Mouse (Mus musculus) megakaryocyte-erythroid progenitor cell, adult 5-6 weeks (primary cell): Measurements from ENCODE around the gene Tox2. TPM values are rescaled to one million over a fixed set of nuclear protein-coding genes. Genes with fewer than 3 reads are reported as not detected.

Source experiments
- ATAC-seq: replicated peaks from 2 replicates; pipeline ENCODE4 v1.8.0; 2016; ENCODE audit warnings: mild to moderate bottlenecking, inconsistent platforms; ENCODE audit not compliant: severe bottlenecking, poor library complexity, low FRiP score, low TSS enrichment
- total RNA-seq, 2 experiments: library from RNA; stranded (forward) in 1 of 2; stranded (reverse) in 1 of 2; fragments of 200-1000, 215-1000 nt in 1 of 2; fragments of >200 nt in 1 of 2; fragmentation: Nextera tagmentation in 1 of 2; gene quantifications; 2 replicates each; pipeline ENCODE4 v1.2.3; 2014 to 2017

Gene Tox2
- total RNA-seq, 2 experiments from 2014 or later, result 4.1 TPM; not detected in 1

GRCm38 (mm10) chr2:163350443-163350842 lies 147.5 kb downstream of the Tox2 start:
- ATAC-seq, result 0 out of 2 replicates have a peak, but pooled peaks have one; percentile 55

DNA sequence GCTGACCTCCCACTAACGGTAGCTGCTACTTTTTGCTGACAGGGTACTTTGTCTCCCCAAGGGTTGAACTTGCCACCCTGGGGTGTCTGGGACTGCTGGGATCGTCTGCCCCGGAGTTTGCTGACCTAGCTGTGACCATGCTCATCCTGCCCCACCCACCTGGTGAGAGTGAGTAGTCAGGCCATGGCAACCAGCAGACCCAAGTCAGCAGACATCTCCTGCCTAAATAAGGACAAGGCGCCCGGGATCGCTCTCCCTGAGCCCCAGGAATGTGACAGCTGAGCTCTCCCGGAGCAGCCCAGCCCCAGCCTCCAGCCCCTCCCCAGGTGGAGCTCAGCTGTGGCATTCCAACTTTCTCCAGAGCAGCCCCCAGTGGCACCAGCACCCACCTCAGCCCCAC lies 150.8 kb downstream of the Tox2 start:
- no peak for ATAC-seq

DNA sequence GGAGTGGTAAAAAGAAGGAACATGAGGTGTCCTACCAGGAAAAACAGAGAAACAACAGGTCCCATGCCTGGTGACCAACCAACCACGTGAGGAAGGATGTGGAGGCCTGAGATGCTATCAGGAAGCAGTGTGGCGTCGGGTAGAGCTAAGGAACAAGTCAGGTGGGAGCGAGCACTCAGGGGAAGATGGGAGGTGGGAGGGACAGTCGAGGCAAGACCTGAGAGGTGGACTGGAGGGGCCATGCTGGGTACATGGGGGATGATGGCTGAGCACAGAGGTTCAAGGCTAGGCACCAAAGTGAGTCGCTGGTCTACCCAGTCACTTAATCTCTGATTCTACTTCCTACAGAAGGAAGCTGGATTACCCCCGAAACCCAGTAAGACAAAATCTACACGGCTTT lies 152.7 kb downstream of the Tox2 start:
- no peak for ATAC-seq

DNA sequence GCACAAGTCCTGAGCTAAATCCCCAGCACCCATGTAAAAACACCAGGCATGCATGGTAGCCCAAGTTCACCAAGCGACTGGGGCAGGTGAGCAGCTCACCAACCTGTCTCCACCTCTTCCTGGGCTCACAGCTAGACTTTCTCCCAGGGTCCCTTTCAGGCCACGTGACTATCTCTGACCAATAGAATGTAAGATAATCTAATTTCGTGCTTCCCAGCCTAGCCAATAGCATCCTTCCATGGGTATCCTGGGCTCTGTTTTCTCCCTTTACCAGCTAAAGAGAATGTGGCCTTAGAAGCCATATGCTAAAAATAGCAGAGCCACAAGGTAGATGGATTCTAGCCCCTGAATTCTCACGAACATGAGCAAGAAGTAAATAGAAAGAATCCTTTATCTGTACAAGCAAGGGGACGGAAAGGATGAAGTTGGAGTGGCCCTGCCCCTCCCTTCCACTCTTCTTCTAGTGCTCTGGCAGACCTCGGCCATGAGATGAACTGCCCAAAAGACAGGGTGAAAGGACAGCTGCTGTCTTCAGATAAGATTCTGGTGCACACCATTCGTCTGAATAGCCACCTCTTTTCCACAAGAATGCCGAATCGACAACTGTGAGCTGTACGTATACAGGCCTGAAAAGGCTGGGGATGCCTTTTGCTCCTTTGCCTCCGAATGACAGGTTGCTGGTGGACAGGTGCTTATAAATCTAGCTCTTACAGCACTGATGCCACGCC lies 153.4 kb downstream of the Tox2 start:
- ATAC-seq, result peak; percentile 78

GRCm38 (mm10) chr2:163358662-163359061 lies 155.7 kb downstream of the Tox2 start:
- ATAC-seq, result no peak

- ATAC-seq, result no peak
Observed at GRCm38 (mm10) chr2:163359253-163359652, 156.3 kb downstream of the Tox2 start.

DNA sequence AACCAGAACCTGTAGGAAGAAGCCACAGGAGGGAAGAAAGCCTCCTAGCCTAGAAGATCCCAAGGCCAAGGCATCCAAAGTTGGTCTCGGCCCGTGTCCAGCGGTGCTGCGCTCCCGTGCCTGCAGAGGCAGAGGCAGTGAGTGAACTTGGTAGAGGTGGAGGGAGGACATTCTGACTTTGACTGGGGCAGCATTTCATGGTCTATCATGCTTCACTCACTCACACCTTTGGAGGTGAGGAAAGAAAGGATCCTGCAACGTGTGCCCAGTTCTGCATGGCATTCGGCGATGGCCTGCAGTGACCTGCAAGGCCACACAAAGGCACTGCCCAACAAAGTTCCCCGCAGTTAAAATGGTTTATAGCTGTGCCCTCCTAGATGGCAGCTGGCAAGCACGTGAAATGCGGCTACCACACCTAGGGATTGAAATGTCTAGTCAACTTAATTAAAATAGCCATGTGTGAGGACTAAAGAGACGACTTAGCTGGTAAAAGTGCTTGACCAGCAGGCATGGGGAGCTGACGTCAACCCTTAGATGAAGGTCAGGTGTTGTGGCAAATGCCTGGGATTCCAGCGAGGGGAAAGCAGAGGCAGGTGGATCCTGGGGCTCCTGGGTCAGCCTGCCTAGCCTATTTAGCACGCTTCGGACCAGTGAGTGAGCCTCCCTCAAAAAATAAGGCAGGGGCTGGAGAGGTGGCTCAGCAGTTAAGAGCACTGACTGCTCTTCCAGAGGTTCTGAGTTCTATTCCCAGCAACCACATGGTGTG lies 158.1 kb downstream of the Tox2 start:
- no peak for ATAC-seq

GRCm38 (mm10) chr2:163362940-163363921 lies 160.3 kb downstream of the Tox2 start:
- no peak for ATAC-seq

DNA sequence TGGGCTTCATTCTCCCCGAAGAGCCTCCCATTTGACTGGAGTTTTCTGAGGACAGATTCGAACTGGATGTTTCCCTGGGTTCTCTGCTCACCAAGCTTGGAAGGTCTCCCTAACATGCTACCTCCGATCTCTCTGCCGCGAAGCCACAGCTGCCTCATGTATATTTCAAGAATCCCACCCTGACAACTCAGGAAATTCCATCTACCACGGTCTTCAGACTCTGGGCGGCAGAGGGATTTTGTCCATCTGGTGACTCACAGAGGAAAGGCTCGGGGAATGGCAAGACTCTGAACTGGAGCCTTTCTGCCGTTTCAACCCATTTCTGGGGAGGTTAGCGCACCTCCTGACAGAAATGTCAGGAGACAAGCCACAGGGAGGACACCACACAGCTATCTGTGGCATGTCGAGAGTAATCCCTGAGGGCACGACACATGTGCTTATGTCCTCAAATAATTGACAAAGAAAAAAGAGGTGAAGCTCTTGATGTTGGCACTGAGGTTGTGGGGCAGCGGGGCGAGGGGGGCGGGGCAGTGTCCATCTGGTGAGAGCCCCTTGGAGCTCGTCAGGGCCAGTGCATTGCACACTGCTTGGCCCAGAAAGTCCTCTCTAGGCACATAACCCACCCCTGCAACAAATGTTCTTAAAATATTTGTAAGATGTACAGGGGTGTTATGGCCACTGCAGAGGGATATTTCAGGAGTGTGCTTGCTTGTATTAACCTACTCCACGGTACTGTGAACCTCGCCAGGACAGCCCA lies 162.0 kb downstream of the Tox2 start:
- no peak for ATAC-seq

GRCm38 (mm10) chr2:163370175-163370574 lies 167.2 kb downstream of the Tox2 start:
- ATAC-seq, result no peak

DNA sequence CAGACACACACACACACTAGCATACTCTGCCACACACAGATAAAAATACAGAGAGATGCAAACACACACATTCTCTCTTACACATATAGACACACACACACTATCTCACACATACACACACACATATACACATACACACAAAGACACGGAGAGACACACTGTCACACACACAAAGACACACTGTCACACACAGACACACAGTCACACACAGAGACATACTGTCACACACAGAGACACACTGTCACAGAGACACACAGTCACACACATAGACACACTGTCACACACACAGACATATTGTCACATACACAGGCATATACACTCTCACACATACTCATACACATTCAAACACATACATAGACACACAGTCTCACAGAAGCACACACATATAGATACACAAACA lies 169.7 kb downstream of the Tox2 start:
- ATAC-seq, result no peak

Other genes with a start within 250 kb of the Tox2 start
- gene Sgk2, start 215.8 kb upstream of the Tox2 start, total RNA-seq (2014; fragmentation: Nextera tagmentation), result not detected in 2 replicates
- gene Sgk2, start 215.8 kb upstream of the Tox2 start, total RNA-seq (2017), result not detected in 2 replicates
- gene Ift52, start 185.8 kb upstream of the Tox2 start, total RNA-seq (2014; fragmentation: Nextera tagmentation), result 30.3 and 37.7 TPM in 2 replicates
- 19.4 and 32.9 TPM in 2 replicates for gene Ift52, start 185.8 kb upstream of the Tox2 start, total RNA-seq (2017)
- 52.7 and 60.8 TPM in 2 replicates for gene Mybl2, start 148.4 kb upstream of the Tox2 start, total RNA-seq (2014; fragmentation: Nextera tagmentation)
- gene Mybl2, start 148.4 kb upstream of the Tox2 start, total RNA-seq (2017), result 22.3 and 33.9 TPM in 2 replicates
- not detected in 2 replicates for gene Gtsf1l, start 115.3 kb upstream of the Tox2 start, total RNA-seq (2014; fragmentation: Nextera tagmentation)
- not detected in 2 replicates for gene Gtsf1l, start 115.3 kb upstream of the Tox2 start, total RNA-seq (2017)
- gene Jph2, start 194.9 kb downstream of the Tox2 start, total RNA-seq (2014; fragmentation: Nextera tagmentation), result not detected in 2 replicates
- not detected in 2 replicates for gene Jph2, start 194.9 kb downstream of the Tox2 start, total RNA-seq (2017)
- 24.6 and 25.8 TPM in 2 replicates for gene Oser1, start 221.6 kb downstream of the Tox2 start, total RNA-seq (2014; fragmentation: Nextera tagmentation)
- 46.6 and 53.5 TPM in 2 replicates for gene Oser1, start 221.6 kb downstream of the Tox2 start, total RNA-seq (2017)
- not detected in 2 replicates for gene Gdap1l1, start 235.4 kb downstream of the Tox2 start, total RNA-seq (2014; fragmentation: Nextera tagmentation)
- not detected in 2 replicates for gene Gdap1l1, start 235.4 kb downstream of the Tox2 start, total RNA-seq (2017)